Mouse (Mus musculus) retina, embryonic 14.5 days (tissue): ENCODE data around the gene Ffar4.
A peak's percentile ranks its signal among the peaks of the same experiment; 100 is the strongest.

Source experiments
- DNase-seq: peaks from one replicate; pipeline ENCODE4 v3.0.0-alpha.2; 2015; ENCODE audit warnings: low spot score

The Ffar4 gene

GRCm38 (mm10) chr19:38096858-38097758, at the start of gene Ffar4:
Gene Ffar4 (plus strand): TSS chr19:38097071.
- peak; percentile 41 for DNase-seq

- no peak for DNase-seq
Measured at GRCm38 (mm10) chr19:38049686-38050085, 47.2 kb upstream of the Ffar4 start.

GRCm38 (mm10) chr19:38053227-38054041, 43.4 kb upstream of the Ffar4 start:
- DNase-seq, result peak; percentile 65

GRCm38 (mm10) chr19:38054149-38054719, 42.6 kb upstream of the Ffar4 start:
- peak; percentile 81 for DNase-seq

GRCm38 (mm10) chr19:38054720-38055192, 42.1 kb upstream of the Ffar4 start, which contains the start of gene Cep55:
Gene Cep55 (plus strand): TSS chr19:38055011.
- DNase-seq, result peak; percentile 99

- no peak for DNase-seq
Measured at GRCm38 (mm10) chr19:38055798-38056197, 41.1 kb upstream of the Ffar4 start.

- no peak for DNase-seq
Measured at GRCm38 (mm10) chr19:38056276-38056675, 40.6 kb upstream of the Ffar4 start.

- DNase-seq, result no peak
Measured at GRCm38 (mm10) chr19:38056931-38057330, 39.9 kb upstream of the Ffar4 start.

- no peak for DNase-seq
Measured at GRCm38 (mm10) chr19:38063201-38063600, 33.7 kb upstream of the Ffar4 start.

- no peak for DNase-seq
Measured at GRCm38 (mm10) chr19:38064051-38064450, 32.8 kb upstream of the Ffar4 start.

GRCm38 (mm10) chr19:38073226-38073625, 23.6 kb upstream of the Ffar4 start:
- no peak for DNase-seq

- DNase-seq, result no peak
Measured at GRCm38 (mm10) chr19:38075051-38075450, 21.8 kb upstream of the Ffar4 start.

GRCm38 (mm10) chr19:38076251-38076650, 20.6 kb upstream of the Ffar4 start:
- peak; percentile 35 for DNase-seq

GRCm38 (mm10) chr19:38077851-38078540, 18.9 kb upstream of the Ffar4 start:
- DNase-seq, result no peak

GRCm38 (mm10) chr19:38081361-38081760, 15.5 kb upstream of the Ffar4 start:
- no peak for DNase-seq

- DNase-seq, result no peak
Measured at GRCm38 (mm10) chr19:38082931-38083525, 13.8 kb upstream of the Ffar4 start.

GRCm38 (mm10) chr19:38085841-38086240, 11.0 kb upstream of the Ffar4 start:
- no peak for DNase-seq

GRCm38 (mm10) chr19:38086948-38087551, 9.8 kb upstream of the Ffar4 start:
- DNase-seq, result peak; percentile 45

GRCm38 (mm10) chr19:38089358-38089757, 7.5 kb upstream of the Ffar4 start:
- DNase-seq, result no peak

GRCm38 (mm10) chr19:38091512-38091985, 5.3 kb upstream of the Ffar4 start:
- no peak for DNase-seq

- no peak for DNase-seq
Measured at GRCm38 (mm10) chr19:38096231-38096630, 640 bp upstream of the Ffar4 start.
